Mouse (Mus musculus): ENCODE measurements at regions not wholly inside any gene's neighbourhood (a gene's known extent, or its start where the extent isn't known, plus 50 kb on each side); places are given as distances from the start of the nearest gene placed in this dataset.

GRCm38 (mm10) chr8:33997676-33998075, 113.9 kb downstream of the Gm10131 start:
- no peak for TF ChIP-seq GATA1 (IDR thresholded peaks at IDR 0.05; ENCODE audit: borderline replicate concordance, low read length)
- no peak for TF ChIP-seq FLI1 (IDR thresholded peaks at IDR 0.05; ENCODE audit: low read length)
